Mouse (Mus musculus): ENCODE measurements around the gene Rpl39l.
"Not testable (repeated sequence)": the region's sequence is repeated elsewhere in the genome, so short reads cannot be mapped to it uniquely, and the experiment has no call there.

- not testable (repeated sequence) for TF ChIP-seq CTCF, EP300 (IDR thresholded peaks at IDR 0.05; ENCODE audit: low read depth)
Observed at GRCm38 (mm10) chr16:10217020-10217419, 47.0 kb downstream of the Rpl39l start.
